Mouse (Mus musculus): ENCODE data around the gene Gpha2. TPM values are rescaled to one million over a fixed set of nuclear protein-coding genes. Genes with fewer than 3 reads are reported as not detected.

Gpha2 gene
- polyA plus RNA-seq, 1 experiment: not detected

- Histone ChIP-seq H3K4me3 (ENCODE audit: insufficient read depth, low read depth, low read length) (peak within 1 kb of the TSS; percentile 94), H3K4me1 (ENCODE audit: control insufficient read depth, insufficient read depth, insufficient read length, low read length) (no peaks in the 10 kb centered on the region; the same call in 1 of the 2 replicates), H3K27ac (replicated peaks; ENCODE audit: low read depth, low read length) (peak within 1 kb of the TSS; percentile 98)
These were observed 9.2 kb downstream of the Gpha2 start, which contains the start of gene Ppp2r5b for GRCm38 (mm10) chr19:6235084-6236052. Gene Ppp2r5b (minus strand): TSS chr19:6235872.

GRCm38 (mm10) chr19:6236053-6236441, 9.9 kb downstream of the Gpha2 start:
- H3K27ac ChIP-seq (replicated peaks; ENCODE audit: low read depth, low read length): peak overlapping the region; percentile 98
- H3K4me3 ChIP-seq (ENCODE audit: insufficient read depth, low read depth, low read length): peak overlapping the region; percentile 82
- no peaks in the 10 kb centered on the region; the same call in 1 of the 2 replicates for H3K4me1 ChIP-seq (ENCODE audit: control insufficient read depth, insufficient read depth, insufficient read length, low read length)

GRCm38 (mm10) chr19:6236842-6237241, 10.7 kb downstream of the Gpha2 start:
- H3K4me1 ChIP-seq (ENCODE audit: control insufficient read depth, insufficient read depth, insufficient read length, low read length): no peaks in the 10 kb centered on the region; the same call in 1 of the 2 replicates
- no peak overlapping the region for H3K27ac ChIP-seq (replicated peaks; ENCODE audit: low read depth, low read length)
- no peak overlapping the region for H3K4me3 ChIP-seq (ENCODE audit: insufficient read depth, low read depth, low read length)

- H3K4me3 ChIP-seq (ENCODE audit: insufficient read depth, low read depth, low read length): no peak overlapping the region
- H3K27ac ChIP-seq (replicated peaks; ENCODE audit: low read depth, low read length): no peak overlapping the region
- H3K4me1 ChIP-seq (ENCODE audit: control insufficient read depth, insufficient read depth, insufficient read length, low read length): peaks cover 7% of the 10 kb centered on the region
These were observed 12.6 kb downstream of the Gpha2 start for GRCm38 (mm10) chr19:6238740-6239139.

GRCm38 (mm10) chr19:6240136-6240535, 14.0 kb downstream of the Gpha2 start:
- no peak overlapping the region for H3K4me3 ChIP-seq (ENCODE audit: insufficient read depth, low read depth, low read length)
- H3K4me1 ChIP-seq (ENCODE audit: control insufficient read depth, insufficient read depth, insufficient read length, low read length): peaks cover 10% of the 10 kb centered on the region
- H3K27ac ChIP-seq (replicated peaks; ENCODE audit: low read depth, low read length): no peak overlapping the region

- Histone ChIP-seq H3K4me1 (ENCODE audit: control insufficient read depth, insufficient read depth, insufficient read length, low read length) (peaks cover 10% of the 10 kb centered on the region), H3K27ac (replicated peaks; ENCODE audit: low read depth, low read length) (peak overlapping the region; percentile 15; the same call in 1 of the 2 replicates), H3K4me3 (ENCODE audit: insufficient read depth, low read depth, low read length) (no peak overlapping the region; the same call in 1 of the 2 replicates)
These were observed 14.5 kb downstream of the Gpha2 start for GRCm38 (mm10) chr19:6240725-6241124.

- peaks cover 10% of the 10 kb centered on the region for H3K4me1 ChIP-seq (ENCODE audit: control insufficient read depth, insufficient read depth, insufficient read length, low read length)
- peak within 1 kb of the TSS; percentile 75 for H3K27ac ChIP-seq (replicated peaks; ENCODE audit: low read depth, low read length)
- H3K4me3 ChIP-seq (ENCODE audit: insufficient read depth, low read depth, low read length): peak within 1 kb of the TSS; percentile 87
These were observed 15.3 kb downstream of the Gpha2 start, which contains the start of gene Atg2a for GRCm38 (mm10) chr19:6241274-6242107. Gene Atg2a (plus strand): TSS chr19:6241668.

GRCm38 (mm10) chr19:6242281-6242680, 16.1 kb downstream of the Gpha2 start:
- Histone ChIP-seq H3K27ac (replicated peaks; ENCODE audit: low read depth, low read length) (peak overlapping the region; percentile 75; the same call in 1 of the 2 replicates), H3K4me3 (ENCODE audit: insufficient read depth, low read depth, low read length) (peak overlapping the region; percentile 87), H3K4me1 (ENCODE audit: control insufficient read depth, insufficient read depth, insufficient read length, low read length) (peaks cover 10% of the 10 kb centered on the region)

- Histone ChIP-seq H3K4me1 (ENCODE audit: control insufficient read depth, insufficient read depth, insufficient read length, low read length) (peaks cover 10% of the 10 kb centered on the region), H3K27ac (replicated peaks; ENCODE audit: low read depth, low read length) (no peak overlapping the region), H3K4me3 (ENCODE audit: insufficient read depth, low read depth, low read length) (no peak overlapping the region)
These were observed 17.0 kb downstream of the Gpha2 start for GRCm38 (mm10) chr19:6243226-6243625.

GRCm38 (mm10) chr19:6245806-6246205, 19.6 kb downstream of the Gpha2 start:
- Histone ChIP-seq H3K27ac (replicated peaks; ENCODE audit: low read depth, low read length) (no peak overlapping the region), H3K4me1 (ENCODE audit: control insufficient read depth, insufficient read depth, insufficient read length, low read length) (peaks cover 10% of the 10 kb centered on the region), H3K4me3 (ENCODE audit: insufficient read depth, low read depth, low read length) (no peak overlapping the region)

GRCm38 (mm10) chr19:6247526-6248300, 21.5 kb downstream of the Gpha2 start:
- Histone ChIP-seq H3K4me3 (ENCODE audit: insufficient read depth, low read depth, low read length) (no peak overlapping the region), H3K27ac (replicated peaks; ENCODE audit: low read depth, low read length) (no peak overlapping the region), H3K4me1 (ENCODE audit: control insufficient read depth, insufficient read depth, insufficient read length, low read length) (peaks cover 5% of the 10 kb centered on the region)

GRCm38 (mm10) chr19:6253021-6253420, 26.8 kb downstream of the Gpha2 start:
- Histone ChIP-seq H3K27ac (replicated peaks; ENCODE audit: low read depth, low read length) (no peak overlapping the region), H3K4me1 (ENCODE audit: control insufficient read depth, insufficient read depth, insufficient read length, low read length) (no peaks in the 10 kb centered on the region), H3K4me3 (ENCODE audit: insufficient read depth, low read depth, low read length) (no peak overlapping the region)

- H3K4me1 ChIP-seq (ENCODE audit: control insufficient read depth, insufficient read depth, insufficient read length, low read length): no peaks in the 10 kb centered on the region
- no peak overlapping the region for H3K27ac ChIP-seq (replicated peaks; ENCODE audit: low read depth, low read length)
- H3K4me3 ChIP-seq (ENCODE audit: insufficient read depth, low read depth, low read length): no peak overlapping the region
These were observed 34.2 kb downstream of the Gpha2 start for GRCm38 (mm10) chr19:6260428-6260827.

GRCm38 (mm10) chr19:6260946-6261345, 34.8 kb downstream of the Gpha2 start:
- H3K4me3 ChIP-seq (ENCODE audit: insufficient read depth, low read depth, low read length): no peak overlapping the region
- H3K4me1 ChIP-seq (ENCODE audit: control insufficient read depth, insufficient read depth, insufficient read length, low read length): no peaks in the 10 kb centered on the region
- no peak overlapping the region for H3K27ac ChIP-seq (replicated peaks; ENCODE audit: low read depth, low read length)
